Mouse (Mus musculus): ENCODE data around the gene Khdc3.

GRCm38 (mm10) chr9:73063621-73064290, 37.9 kb upstream of the Khdc3 start:
- TF ChIP-seq HCFC1 (IDR thresholded peaks at IDR 0.05; ENCODE audit: low read depth, low read length) (no peak), CHD2 (IDR thresholded peaks at IDR 0.05; ENCODE audit: low read length) (no peak), KAT2A (IDR thresholded peaks at IDR 0.05; ENCODE audit: insufficient replicate concordance, low read length) (no peak), CTCF (conservative IDR thresholded peaks at IDR 0.05 in 1 of 2, IDR thresholded peaks at IDR 0.05 in 1 of 2; ENCODE audit: low read depth in 2 of 2, low read length in 2 of 2) (no peak), POLR2A (IDR thresholded peaks at IDR 0.05; ENCODE audit: low read depth, low read length) (no peak), EP300 (IDR thresholded peaks at IDR 0.05; ENCODE audit: low read length) (no peak), ELF1 (IDR thresholded peaks at IDR 0.05; ENCODE audit: low read depth, low read length) (no peak)
